Mouse (Mus musculus): ENCODE data around the gene H2-Q2. TPM values are rescaled to one million over a fixed set of nuclear protein-coding genes. Genes with fewer than 3 reads are reported as not detected.
"Not testable (repeated sequence)": the region's sequence is repeated elsewhere in the genome, so short reads cannot be mapped to it uniquely, and the experiment has no call there.

H2-Q2 gene
- under 1 TPM; 0.33 to 0.58 TPM for total RNA-seq (2021)
- long read RNA-seq, experiment 1: 0 reads
- long read RNA-seq, experiment 2: 0 reads

- intact Hi-C loops (cut with DNase I; ENCODE audit: low total_unique reads): no loop called here
- DNase-seq: no peak
These were observed at the start of gene H2-Q2 for GRCm38 (mm10) chr17:35342071-35342671. H2-Q2 (plus strand) TSS chr17:35342242.

- intact Hi-C loops (cut with DNase I; ENCODE audit: low total_unique reads); DNase-seq: not testable (repeated sequence)
These were observed 46.2 kb upstream of the H2-Q2 start for GRCm38 (mm10) chr17:35295796-35296195.

DNA sequence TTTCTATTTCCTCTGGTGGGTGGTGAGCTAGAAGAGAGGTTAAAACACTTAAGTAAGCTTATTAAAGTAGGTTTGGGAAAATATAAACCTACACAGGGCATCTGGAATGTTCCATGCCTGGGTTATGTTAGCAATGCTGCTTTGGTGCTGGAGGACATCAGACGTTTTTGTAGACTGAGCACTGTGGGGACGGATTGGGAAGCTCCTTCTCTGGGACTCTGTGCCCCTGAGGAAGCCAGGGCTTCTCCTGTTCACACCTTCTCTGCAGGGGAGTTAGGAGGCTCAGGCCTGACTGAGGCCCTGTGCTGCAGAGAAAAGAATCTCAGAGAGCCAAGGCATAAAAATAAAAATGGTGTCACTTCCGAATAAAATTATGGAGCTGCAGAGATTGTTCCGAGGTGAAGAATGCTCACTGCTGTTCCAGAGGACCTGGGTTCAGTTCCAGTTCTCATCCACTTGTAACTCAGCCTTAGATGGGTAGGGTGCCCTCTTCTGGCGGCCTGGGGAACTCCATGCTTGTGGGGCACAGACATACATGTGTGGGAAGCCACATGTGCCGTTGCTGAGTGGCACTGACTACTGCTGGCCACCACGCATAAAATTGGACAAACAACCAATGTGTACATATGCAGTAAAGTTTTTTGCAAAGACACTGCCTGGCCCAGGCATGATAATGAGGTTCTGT lies 41.6 kb upstream of the H2-Q2 start:
- DNase-seq; intact Hi-C loops (cut with DNase I; ENCODE audit: low total_unique reads): not testable (repeated sequence)

GRCm38 (mm10) chr17:35301645-35302258 lies 40.3 kb upstream of the H2-Q2 start:
- intact Hi-C loops (cut with DNase I; ENCODE audit: low total_unique reads): no loop called here
- DNase-seq: peak; percentile 88

DNA sequence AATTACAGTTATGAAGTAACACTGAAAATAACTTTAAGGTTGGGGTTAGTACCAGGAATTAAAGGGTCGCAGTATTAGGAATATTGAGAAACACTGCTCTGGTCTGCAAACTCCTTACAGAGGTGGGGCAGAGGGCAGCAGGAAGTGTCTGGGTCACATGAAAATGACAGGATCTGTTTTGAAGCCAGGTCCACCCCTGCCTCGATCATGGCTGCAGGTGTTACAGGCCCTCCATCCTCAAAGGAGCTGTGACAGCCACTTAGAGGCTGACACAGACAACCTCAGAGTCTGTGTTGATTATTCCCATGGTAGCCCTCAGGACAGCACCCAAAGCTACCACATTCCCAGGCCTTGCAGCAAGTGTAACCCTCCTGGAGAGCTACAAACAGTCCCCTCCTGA lies 38.8 kb upstream of the H2-Q2 start:
- intact Hi-C loops (cut with DNase I; ENCODE audit: low total_unique reads): no loop called here

DNA sequence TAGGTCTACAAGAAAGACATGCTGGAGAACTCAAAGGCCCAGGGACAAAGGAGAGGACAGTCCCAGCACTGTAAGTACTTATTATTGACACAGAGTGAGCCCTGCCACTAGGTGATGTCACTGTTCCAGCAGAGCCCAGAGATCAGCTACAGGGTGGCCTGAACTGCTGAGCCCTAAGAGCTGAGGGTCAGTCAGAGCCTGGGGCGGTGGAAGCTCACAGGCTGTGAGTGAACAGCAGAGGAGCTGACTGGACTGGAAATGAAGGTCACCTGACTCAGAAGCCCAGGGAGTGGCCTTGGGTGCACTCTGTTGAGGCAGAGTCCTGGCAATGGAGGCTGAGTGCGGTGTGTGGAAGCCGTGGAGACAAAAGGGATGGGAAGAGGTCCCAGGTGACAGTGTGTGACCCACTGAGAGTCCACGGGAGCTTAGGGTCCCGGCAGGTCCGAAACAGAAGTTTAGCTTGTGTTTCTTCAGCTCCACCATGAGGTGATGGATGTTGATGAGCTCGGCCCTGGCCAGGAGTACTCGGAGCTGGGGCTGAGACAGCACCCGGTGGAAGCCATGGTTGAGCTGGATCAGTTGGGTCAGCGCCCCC lies 38.2 kb upstream of the H2-Q2 start:
- intact Hi-C loops (cut with DNase I; ENCODE audit: low total_unique reads): no loop called here
- DNase-seq: no peak

More for the DNA sequence above, 38.8 kb upstream of the H2-Q2 start:
- DNase-seq: no peak

GRCm38 (mm10) chr17:35304478-35304877 lies 37.6 kb upstream of the H2-Q2 start:
- DNase-seq: no peak
- intact Hi-C loops (cut with DNase I; ENCODE audit: low total_unique reads): no loop called here

DNA sequence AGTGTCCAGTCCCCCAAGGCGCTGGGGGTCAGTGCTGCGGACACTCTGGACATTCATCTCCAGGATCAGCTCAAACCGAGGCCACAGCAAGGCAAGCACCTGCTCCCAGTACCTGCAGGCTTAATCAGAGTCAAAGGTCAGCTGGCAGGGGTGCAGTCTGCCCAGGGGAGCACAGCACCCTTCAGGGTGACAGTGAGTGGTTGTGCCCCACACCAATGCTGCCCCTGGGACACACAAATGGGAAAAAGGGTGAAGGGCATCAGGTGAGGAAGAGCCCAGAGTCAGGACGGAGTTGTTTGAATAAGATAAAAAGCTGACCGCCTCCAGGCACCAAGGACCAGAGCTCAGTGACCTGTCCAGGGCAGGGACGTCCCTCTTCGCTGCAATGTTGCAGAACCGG lies 37.1 kb upstream of the H2-Q2 start:
- intact Hi-C loops (cut with DNase I; ENCODE audit: low total_unique reads): not testable (repeated sequence)

DNA sequence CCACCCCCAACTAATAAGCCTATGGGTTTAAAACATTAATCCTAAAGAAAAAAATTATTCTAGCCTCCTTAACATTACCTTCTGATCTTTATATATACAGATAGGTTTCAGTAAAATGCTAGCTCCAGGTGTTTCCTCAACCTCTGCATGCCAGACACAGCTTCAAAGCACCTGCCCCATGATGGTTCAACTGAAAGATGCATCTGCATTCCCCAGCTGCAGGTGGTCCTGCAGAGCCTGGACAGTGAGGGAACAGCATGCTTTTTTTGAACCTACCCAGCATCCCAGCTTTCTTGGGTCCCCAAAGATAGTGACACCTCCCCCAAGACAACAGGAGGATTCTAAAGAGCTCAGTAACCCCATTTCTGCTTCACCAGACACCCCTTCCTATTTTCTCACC lies 23.4 kb upstream of the H2-Q2 start:
- intact Hi-C loops (cut with DNase I; ENCODE audit: low total_unique reads): no loop called here
- DNase-seq: no peak

More for the DNA sequence above, 37.1 kb upstream of the H2-Q2 start:
- not testable (repeated sequence) for DNase-seq

DNA sequence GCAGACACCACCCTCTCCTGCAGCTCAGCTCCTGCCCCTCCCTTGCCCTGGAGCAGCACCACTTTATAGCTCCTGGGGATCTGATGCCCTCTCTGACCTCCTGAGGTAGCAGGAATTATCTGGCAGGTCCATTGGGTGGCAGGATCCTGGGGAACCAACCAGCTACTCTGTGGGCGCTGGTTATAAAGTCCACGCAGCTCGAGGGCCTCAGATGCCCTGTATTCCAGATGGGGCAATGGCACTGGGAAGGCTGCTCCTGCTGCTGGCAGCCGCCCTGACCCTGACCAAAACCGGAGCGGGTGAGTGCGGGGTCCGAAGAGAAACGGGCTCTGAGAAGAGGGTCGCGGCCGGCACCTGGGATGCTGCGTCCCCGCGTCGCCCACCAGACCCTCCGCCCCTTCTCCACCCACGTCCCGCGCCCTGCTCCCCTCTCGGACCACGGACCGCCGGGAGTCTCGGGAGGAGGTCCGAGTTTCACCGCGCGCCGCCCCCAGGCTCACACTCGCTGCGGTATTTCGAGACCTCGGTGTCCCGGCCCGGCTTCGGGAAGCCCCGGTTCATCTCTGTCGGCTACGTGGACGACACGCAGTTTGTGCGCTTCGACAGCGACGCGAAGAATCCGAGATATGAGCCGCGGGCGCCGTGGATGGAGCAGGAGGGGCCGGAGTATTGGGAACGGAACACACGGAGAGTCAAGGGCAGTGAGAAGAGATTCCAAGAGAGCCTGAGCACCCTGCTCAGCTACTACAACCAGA lies 21.5 kb upstream of the H2-Q2 start, which contains the start of gene H2-Q1:
H2-Q1 (plus strand) TSS at position 79 of the 755 bp plus-strand sequence.
- DNase-seq: no peak
- intact Hi-C loops (cut with DNase I; ENCODE audit: low total_unique reads): no loop called here

DNA sequence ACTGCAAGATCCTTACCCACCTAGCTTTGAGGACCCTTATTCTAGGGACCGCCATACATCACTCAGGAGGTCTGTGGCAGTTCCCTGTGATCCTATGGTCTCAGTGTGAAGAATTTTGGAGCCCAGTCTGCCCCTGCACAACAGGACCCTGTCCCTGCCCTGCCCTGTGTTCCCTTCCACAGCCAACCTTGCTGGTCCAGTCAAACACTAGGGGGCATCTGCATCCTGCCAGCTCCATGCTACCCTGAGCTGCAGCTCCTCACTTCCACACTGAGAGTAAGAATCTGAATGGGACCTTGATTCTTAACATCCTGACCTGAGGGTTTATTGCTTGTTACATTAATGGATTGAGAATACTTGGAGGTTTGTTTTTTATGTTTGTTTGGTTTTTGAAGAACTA lies 16.9 kb upstream of the H2-Q2 start:
- DNase-seq; intact Hi-C loops (cut with DNase I; ENCODE audit: low total_unique reads): not testable (repeated sequence)

DNA sequence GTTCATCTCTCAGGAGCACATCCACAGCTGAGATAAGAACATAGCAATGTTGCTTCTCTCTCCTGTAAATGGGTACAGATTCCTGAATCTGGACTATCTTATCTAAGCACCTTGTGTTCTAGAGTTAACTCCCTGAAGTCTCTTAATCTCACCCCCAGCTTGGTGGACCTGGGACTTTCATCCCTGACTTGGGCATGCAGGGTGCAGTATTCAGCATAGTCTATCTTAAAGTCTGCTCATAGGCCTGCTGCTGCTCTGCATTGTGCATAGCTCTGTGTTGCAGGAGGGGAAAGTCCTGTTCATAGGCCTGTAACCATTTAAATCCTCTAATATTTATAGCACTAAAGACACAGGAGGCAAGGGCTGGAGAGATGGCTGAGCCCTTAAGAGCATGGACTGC lies 16.0 kb upstream of the H2-Q2 start:
- intact Hi-C loops (cut with DNase I; ENCODE audit: low total_unique reads); DNase-seq: not testable (repeated sequence)

DNA sequence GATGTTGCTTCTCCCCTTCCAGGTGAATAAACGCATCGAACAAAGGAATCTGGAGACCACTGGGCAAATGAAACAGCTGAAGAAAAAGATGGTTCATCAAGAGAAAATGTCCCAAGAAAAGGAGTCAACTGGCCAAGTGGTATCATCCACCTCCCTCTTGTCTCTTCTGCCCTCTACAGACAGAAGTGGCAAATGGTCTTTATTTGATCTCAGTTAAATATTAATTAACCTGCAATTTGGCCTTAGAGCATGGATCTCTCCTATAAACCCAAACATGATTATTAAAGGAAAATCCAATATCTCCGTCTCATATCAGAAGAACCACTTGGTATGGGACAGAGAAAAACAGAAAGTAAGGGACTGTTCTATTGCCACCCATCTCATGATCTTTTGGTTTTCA lies 12.3 kb upstream of the H2-Q2 start:
- DNase-seq; intact Hi-C loops (cut with DNase I; ENCODE audit: low total_unique reads): not testable (repeated sequence)

DNA sequence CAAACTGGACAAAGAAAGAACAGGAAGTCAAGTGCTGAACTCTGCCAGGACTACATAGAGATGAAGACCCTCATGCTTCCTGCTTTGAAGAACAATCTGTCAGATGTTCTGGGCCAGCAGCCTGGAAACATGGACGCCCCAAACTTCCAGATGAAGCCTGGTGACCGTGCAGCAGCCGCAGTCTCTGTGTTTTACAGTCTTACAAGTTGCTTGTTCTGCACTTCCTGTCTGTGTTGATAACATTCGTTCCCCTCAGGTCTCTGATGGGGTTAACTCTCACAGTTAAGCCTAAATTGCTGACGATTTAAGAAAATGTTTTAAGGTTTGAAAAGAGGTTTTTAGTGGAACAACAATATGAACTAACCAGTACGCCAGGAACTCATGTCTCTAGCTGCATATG lies 10.5 kb upstream of the H2-Q2 start:
- intact Hi-C loops (cut with DNase I; ENCODE audit: low total_unique reads): not testable (repeated sequence)

DNA sequence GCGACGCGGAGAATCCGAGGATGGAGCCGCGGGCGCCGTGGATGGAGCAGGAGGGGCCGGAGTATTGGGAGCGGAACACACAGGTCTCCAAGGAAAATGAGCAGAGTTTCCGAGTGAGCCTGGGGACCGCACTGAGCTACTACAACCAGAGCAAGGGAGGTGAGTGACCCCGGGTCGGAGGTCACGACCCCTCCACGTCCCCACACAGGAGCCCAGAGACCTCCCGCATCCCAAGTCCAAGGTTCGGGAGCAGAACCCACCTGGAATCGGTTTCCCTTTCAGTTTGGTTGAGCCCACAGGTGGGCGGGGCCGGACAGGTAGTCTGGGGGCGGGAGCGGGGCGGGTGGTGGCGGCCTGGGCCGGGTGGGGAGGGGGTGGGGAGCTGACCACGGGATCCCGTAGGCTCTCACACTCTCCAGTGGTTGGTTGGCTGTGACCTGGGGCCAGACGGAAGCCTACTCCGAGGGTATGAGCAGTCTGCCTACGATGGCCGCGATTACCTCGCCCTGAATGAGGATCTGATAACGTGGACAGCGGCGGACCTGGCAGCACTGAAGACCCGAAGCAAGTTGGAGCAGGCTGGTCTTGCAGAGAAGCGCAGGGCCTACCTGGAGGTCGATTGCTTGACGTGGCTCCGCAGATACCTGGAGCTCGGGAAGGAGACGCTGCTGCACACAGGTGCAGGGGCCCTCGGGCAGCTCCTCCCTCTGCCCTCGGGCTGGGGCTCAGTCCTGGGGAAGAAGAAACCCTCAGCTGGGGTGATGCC lies 852 bp downstream of the H2-Q2 start:
- DNase-seq: no peak
- intact Hi-C loops (cut with DNase I; ENCODE audit: low total_unique reads): no loop called here

More for the DNA sequence above, 10.5 kb upstream of the H2-Q2 start:
- DNase-seq: not testable (repeated sequence)

DNA sequence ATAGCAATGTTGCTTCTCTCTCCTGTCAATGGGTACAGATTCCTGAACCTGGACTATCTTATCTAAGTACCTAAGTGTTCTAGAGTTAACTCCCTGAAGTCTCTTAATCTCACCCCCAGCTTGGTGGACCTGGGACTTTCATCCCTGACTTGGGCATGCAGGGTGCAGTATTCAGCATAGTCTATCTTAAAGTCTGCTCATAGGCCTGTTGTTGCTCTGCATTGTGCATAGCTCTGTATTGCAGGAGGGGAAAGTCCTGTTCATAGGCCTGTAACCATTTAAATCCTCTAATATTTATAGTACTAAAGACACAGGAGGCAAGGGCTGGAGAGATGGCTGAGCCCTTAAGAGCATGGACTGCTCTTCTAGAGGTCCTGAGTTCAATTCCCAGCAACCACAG lies 5.6 kb downstream of the H2-Q2 start:
- DNase-seq; intact Hi-C loops (cut with DNase I; ENCODE audit: low total_unique reads): not testable (repeated sequence)

- DNase-seq; intact Hi-C loops (cut with DNase I; ENCODE audit: low total_unique reads): not testable (repeated sequence)
These were observed 11.2 kb downstream of the H2-Q2 start for GRCm38 (mm10) chr17:35353275-35353674.

DNA sequence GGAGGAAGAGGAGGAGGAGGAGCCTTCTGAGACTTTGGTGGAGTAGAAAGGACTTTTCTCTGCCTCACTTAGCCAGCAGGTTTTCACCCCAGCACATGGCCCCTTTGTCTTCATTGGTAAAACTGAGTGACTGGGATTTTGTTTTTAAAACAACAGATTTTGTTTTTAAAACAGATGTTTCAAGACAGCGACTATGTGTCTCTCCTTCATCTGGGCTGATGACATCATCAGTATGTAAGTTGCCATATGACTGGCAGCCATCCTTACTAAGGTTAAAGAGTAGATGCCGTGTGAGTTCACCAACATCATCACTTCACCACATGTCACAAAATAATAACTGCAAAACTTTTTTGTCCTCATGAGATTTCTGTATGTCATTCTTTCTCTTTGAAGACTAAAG lies 12.0 kb downstream of the H2-Q2 start:
- intact Hi-C loops (cut with DNase I; ENCODE audit: low total_unique reads): no loop called here
- DNase-seq: no peak

DNA sequence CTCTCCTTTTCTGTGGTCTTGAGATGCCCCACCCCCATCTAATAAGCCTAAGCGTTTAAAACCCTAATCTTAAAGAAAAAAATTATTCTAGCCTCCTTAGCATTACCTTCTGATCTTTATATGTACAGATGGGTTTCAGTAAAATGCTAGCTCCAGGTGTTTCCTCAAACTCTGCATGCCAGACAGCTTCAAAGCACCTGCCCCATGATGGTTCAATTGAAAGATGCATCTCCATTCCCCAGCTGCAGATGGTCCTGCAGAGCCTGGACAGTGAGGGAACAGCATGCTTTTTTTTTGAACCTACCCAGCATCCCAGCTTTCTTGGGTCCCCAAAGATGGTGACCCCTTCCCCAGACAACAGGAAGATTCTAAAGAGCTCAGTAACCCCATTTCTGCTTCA lies 15.0 kb downstream of the H2-Q2 start:
- intact Hi-C loops (cut with DNase I; ENCODE audit: low total_unique reads): no loop called here
- DNase-seq: no peak

Measured in gastrocnemius, postnatal 14 days (tissue).